Mouse (Mus musculus): Measurements from ENCODE around the gene Aspm. TPM values are rescaled to one million over a fixed set of nuclear protein-coding genes. Genes with fewer than 3 reads are reported as not detected.

Gene Aspm
- polyA plus RNA-seq, 1 experiment: 2.4 TPM

DNA sequence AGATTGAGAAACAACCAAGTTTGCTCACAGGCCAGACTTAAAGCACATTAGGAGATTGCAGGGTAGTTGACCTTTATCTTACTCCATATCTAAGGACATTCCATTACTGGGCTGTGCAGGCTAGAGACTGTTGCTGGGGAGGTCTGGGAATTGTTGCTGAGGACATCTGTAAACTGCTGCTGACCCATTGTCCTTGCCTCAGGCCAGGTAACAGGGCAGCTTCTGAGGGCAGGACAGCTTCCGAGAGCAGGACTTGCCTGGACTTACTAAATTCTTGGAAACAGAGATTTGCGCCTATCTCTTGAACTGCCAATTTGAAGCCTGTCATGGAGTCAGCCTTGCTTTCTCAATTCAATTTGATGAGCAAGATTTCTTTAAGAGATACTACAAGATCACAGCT is 40.8 kb downstream of the Aspm start:
- no peaks in the 10 kb centered on the region for H3K79me2 ChIP-seq (ENCODE audit: control insufficient read depth, insufficient read depth)
- no peak overlapping the region for H3K4me3 ChIP-seq
- no peak overlapping the region for H3ac ChIP-seq (ENCODE audit: control insufficient read depth, insufficient read length)
- H3K4me2 ChIP-seq (ENCODE audit: low read depth): no peak overlapping the region
- H3K27me3 ChIP-seq (ENCODE audit: control insufficient read depth, insufficient read depth, insufficient read length): no peaks in the 10 kb centered on the region
- TF ChIP-seq POLR2A (IDR thresholded peaks at IDR 0.05; ENCODE audit: insufficient read length, low read depth): no peak
- TF ChIP-seq CEBPB (IDR thresholded peaks at IDR 0.05; ENCODE audit: insufficient read depth, poor library complexity, severe bottlenecking): no peak
- TF ChIP-seq SRF (IDR thresholded peaks at IDR 0.05; ENCODE audit: control insufficient read depth, insufficient read length, low read depth): no peak
- no peak for TF ChIP-seq REST (IDR thresholded peaks at IDR 0.05; ENCODE audit: insufficient read depth, insufficient read length)
- no peak for TF ChIP-seq USF1 (IDR thresholded peaks at IDR 0.05; ENCODE audit: low read depth)
- TF ChIP-seq MYOD1 (IDR thresholded peaks at IDR 0.05; ENCODE audit: control insufficient read depth in 1 of 3, insufficient read length in 2 of 3, low read depth in 2 of 3): no peak
- TF ChIP-seq TCF12 (IDR thresholded peaks at IDR 0.05; ENCODE audit: insufficient read depth, poor library complexity, severe bottlenecking): no peak
- TF ChIP-seq E2F4 (IDR thresholded peaks at IDR 0.05; ENCODE audit: insufficient read depth): no peak
- no peak for TF ChIP-seq TCF3 (IDR thresholded peaks at IDR 0.05; ENCODE audit: insufficient read length, low read depth)
- TF ChIP-seq MYOG (IDR thresholded peaks at IDR 0.05; ENCODE audit: control insufficient read depth in 1 of 3, insufficient read depth in 1 of 3, insufficient read length in 2 of 3, low read depth in 2 of 3): no peak
- no peak for TF ChIP-seq POLR2AphosphoS2 (IDR thresholded peaks at IDR 0.05; ENCODE audit: insufficient read length, low read depth)
- no peak for TF ChIP-seq MAX (IDR thresholded peaks at IDR 0.05; ENCODE audit: low read depth)
- peaks cover 23% of the 10 kb centered on the region for H3K36me3 ChIP-seq (ENCODE audit: control insufficient read depth, insufficient read depth)

DNA sequence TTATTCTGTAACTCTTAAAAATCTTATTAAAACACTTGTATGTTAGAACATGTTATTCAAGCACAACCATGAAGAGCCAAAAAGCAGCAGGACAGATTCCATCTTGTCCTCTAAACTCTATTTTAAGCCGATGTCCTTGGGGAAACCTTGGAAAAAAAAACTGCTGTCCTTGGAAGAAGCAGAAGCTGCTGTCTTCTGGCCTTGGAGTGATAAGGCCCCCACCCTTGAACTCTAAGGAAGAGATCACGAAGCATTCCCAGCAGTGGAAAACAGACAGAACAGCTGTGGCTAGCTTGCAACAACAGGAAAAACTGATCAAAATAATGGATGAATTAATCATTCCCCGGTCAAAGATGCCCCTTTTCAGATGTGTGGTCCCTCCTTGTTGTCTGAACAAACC is 41.6 kb downstream of the Aspm start:
- H3K4me2 ChIP-seq (ENCODE audit: low read depth): no peak overlapping the region
- H3K36me3 ChIP-seq (ENCODE audit: control insufficient read depth, insufficient read depth): peaks cover 19% of the 10 kb centered on the region
- H3K79me2 ChIP-seq (ENCODE audit: control insufficient read depth, insufficient read depth): no peaks in the 10 kb centered on the region
- no peak overlapping the region for H3ac ChIP-seq (ENCODE audit: control insufficient read depth, insufficient read length)
- no peak overlapping the region for H3K4me3 ChIP-seq
- H3K27me3 ChIP-seq (ENCODE audit: control insufficient read depth, insufficient read depth, insufficient read length): no peaks in the 10 kb centered on the region
- TF ChIP-seq TCF12 (IDR thresholded peaks at IDR 0.05; ENCODE audit: insufficient read depth, poor library complexity, severe bottlenecking) (no peak), SRF (IDR thresholded peaks at IDR 0.05; ENCODE audit: control insufficient read depth, insufficient read length, low read depth) (no peak), USF1 (IDR thresholded peaks at IDR 0.05; ENCODE audit: low read depth) (no peak), MYOG (IDR thresholded peaks at IDR 0.05; ENCODE audit: control insufficient read depth in 1 of 3, insufficient read depth in 1 of 3, insufficient read length in 2 of 3, low read depth in 2 of 3) (no peak), MAX (IDR thresholded peaks at IDR 0.05; ENCODE audit: low read depth) (no peak), CEBPB (IDR thresholded peaks at IDR 0.05; ENCODE audit: insufficient read depth, poor library complexity, severe bottlenecking) (no peak), MYOD1 (IDR thresholded peaks at IDR 0.05; ENCODE audit: control insufficient read depth in 1 of 3, insufficient read length in 2 of 3, low read depth in 2 of 3) (no peak), REST (IDR thresholded peaks at IDR 0.05; ENCODE audit: insufficient read depth, insufficient read length) (no peak), POLR2A (IDR thresholded peaks at IDR 0.05; ENCODE audit: insufficient read length, low read depth) (no peak), E2F4 (IDR thresholded peaks at IDR 0.05; ENCODE audit: insufficient read depth) (no peak), TCF3 (IDR thresholded peaks at IDR 0.05; ENCODE audit: insufficient read length, low read depth) (no peak), POLR2AphosphoS2 (IDR thresholded peaks at IDR 0.05; ENCODE audit: insufficient read length, low read depth) (no peak)

DNA sequence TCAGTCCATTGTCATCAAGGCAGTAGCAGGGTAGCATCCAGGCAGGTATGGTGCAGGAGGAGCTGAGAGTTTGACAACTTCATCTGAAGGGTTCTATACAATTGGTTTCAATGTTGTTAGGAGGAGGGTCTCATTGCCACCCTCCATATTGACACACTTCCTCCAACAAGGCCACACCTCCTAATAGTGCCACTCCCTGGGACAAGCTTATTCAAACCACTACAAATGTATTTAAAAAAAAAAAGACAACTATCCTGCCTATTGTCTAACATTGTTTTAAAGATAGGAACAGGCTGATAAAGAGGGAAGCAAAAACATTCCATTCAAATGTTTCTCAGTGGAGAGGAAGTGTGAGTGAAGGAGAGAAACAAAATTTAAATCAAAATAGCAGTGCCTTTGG is 45.2 kb downstream of the Aspm start:
- TF ChIP-seq MYOD1 (IDR thresholded peaks at IDR 0.05; ENCODE audit: control insufficient read depth in 1 of 3, insufficient read length in 2 of 3, low read depth in 2 of 3) (no peak), MAX (IDR thresholded peaks at IDR 0.05; ENCODE audit: low read depth) (no peak), SRF (IDR thresholded peaks at IDR 0.05; ENCODE audit: control insufficient read depth, insufficient read length, low read depth) (no peak), TCF12 (IDR thresholded peaks at IDR 0.05; ENCODE audit: insufficient read depth, poor library complexity, severe bottlenecking) (no peak), TCF3 (IDR thresholded peaks at IDR 0.05; ENCODE audit: insufficient read length, low read depth) (no peak), USF1 (IDR thresholded peaks at IDR 0.05; ENCODE audit: low read depth) (no peak), POLR2A (IDR thresholded peaks at IDR 0.05; ENCODE audit: insufficient read length, low read depth) (no peak), E2F4 (IDR thresholded peaks at IDR 0.05; ENCODE audit: insufficient read depth) (no peak), MYOG (IDR thresholded peaks at IDR 0.05; ENCODE audit: control insufficient read depth in 1 of 3, insufficient read depth in 1 of 3, insufficient read length in 2 of 3, low read depth in 2 of 3) (no peak), POLR2AphosphoS2 (IDR thresholded peaks at IDR 0.05; ENCODE audit: insufficient read length, low read depth) (no peak), REST (IDR thresholded peaks at IDR 0.05; ENCODE audit: insufficient read depth, insufficient read length) (no peak), CEBPB (IDR thresholded peaks at IDR 0.05; ENCODE audit: insufficient read depth, poor library complexity, severe bottlenecking) (no peak)

DNA sequence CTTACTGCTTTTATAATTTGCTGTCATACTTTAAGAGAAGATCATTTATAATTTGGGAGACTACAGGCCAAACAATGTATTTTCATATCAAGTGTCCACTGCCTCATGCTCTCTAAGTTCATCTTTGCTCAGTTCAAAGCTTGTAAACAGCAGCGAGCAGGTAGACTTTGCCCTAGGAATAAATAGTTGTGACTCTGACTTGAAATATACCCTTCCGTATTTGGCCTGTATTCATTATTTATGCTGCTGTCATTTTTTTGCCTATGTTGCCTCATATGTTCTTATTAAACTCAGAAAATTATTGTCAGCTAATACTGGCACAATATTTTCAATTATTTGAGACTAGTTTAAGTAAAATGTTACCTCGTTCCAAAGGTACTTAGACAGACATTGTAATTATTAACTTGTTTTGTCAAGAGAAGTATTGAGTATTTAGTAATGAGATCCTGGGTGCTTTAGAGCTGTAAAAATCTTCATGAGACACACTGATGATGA is 46.7 kb downstream of the Aspm start, which contains the start of gene F13b:
Gene F13b, plus strand, starts transcription at position 445 of the 495 bp plus-strand sequence.
- H3ac ChIP-seq (ENCODE audit: control insufficient read depth, insufficient read length): no peak within 1 kb of the TSS
- TF ChIP-seq MYOD1 (IDR thresholded peaks at IDR 0.05; ENCODE audit: control insufficient read depth in 1 of 3, insufficient read length in 2 of 3, low read depth in 2 of 3) (no peak), MYOG (IDR thresholded peaks at IDR 0.05; ENCODE audit: control insufficient read depth in 1 of 3, insufficient read depth in 1 of 3, insufficient read length in 2 of 3, low read depth in 2 of 3) (no peak), CEBPB (IDR thresholded peaks at IDR 0.05; ENCODE audit: insufficient read depth, poor library complexity, severe bottlenecking) (no peak), MAX (IDR thresholded peaks at IDR 0.05; ENCODE audit: low read depth) (no peak), POLR2AphosphoS2 (IDR thresholded peaks at IDR 0.05; ENCODE audit: insufficient read length, low read depth) (no peak), USF1 (IDR thresholded peaks at IDR 0.05; ENCODE audit: low read depth) (no peak), REST (IDR thresholded peaks at IDR 0.05; ENCODE audit: insufficient read depth, insufficient read length) (no peak), TCF3 (IDR thresholded peaks at IDR 0.05; ENCODE audit: insufficient read length, low read depth) (no peak)
- no peaks in the 10 kb centered on the region for H3K36me3 ChIP-seq (ENCODE audit: control insufficient read depth, insufficient read depth)
- no peak within 1 kb of the TSS for H3K4me2 ChIP-seq (ENCODE audit: low read depth)
- H3K79me2 ChIP-seq (ENCODE audit: control insufficient read depth, insufficient read depth): no peaks in the 10 kb centered on the region
- H3K4me3 ChIP-seq: no peak within 1 kb of the TSS
- H3K27me3 ChIP-seq (ENCODE audit: control insufficient read depth, insufficient read depth, insufficient read length): no peaks in the 10 kb centered on the region

More for the DNA sequence above, 45.2 kb downstream of the Aspm start:
- H3ac ChIP-seq (ENCODE audit: control insufficient read depth, insufficient read length): no peak overlapping the region
- H3K4me3 ChIP-seq: no peak overlapping the region
- no peaks in the 10 kb centered on the region for H3K79me2 ChIP-seq (ENCODE audit: control insufficient read depth, insufficient read depth)
- H3K36me3 ChIP-seq (ENCODE audit: control insufficient read depth, insufficient read depth): peaks cover 3% of the 10 kb centered on the region
- H3K4me2 ChIP-seq (ENCODE audit: low read depth): no peak overlapping the region
- H3K27me3 ChIP-seq (ENCODE audit: control insufficient read depth, insufficient read depth, insufficient read length): no peaks in the 10 kb centered on the region
